Mouse (Mus musculus): ENCODE results near the gene Ptprb. TPM values are rescaled to one million over a fixed set of nuclear protein-coding genes. Genes with fewer than 3 reads are reported as not detected.

The Ptprb gene
- polyA plus RNA-seq, 1 experiment from 2014 or later = 1.7 TPM

DNA sequence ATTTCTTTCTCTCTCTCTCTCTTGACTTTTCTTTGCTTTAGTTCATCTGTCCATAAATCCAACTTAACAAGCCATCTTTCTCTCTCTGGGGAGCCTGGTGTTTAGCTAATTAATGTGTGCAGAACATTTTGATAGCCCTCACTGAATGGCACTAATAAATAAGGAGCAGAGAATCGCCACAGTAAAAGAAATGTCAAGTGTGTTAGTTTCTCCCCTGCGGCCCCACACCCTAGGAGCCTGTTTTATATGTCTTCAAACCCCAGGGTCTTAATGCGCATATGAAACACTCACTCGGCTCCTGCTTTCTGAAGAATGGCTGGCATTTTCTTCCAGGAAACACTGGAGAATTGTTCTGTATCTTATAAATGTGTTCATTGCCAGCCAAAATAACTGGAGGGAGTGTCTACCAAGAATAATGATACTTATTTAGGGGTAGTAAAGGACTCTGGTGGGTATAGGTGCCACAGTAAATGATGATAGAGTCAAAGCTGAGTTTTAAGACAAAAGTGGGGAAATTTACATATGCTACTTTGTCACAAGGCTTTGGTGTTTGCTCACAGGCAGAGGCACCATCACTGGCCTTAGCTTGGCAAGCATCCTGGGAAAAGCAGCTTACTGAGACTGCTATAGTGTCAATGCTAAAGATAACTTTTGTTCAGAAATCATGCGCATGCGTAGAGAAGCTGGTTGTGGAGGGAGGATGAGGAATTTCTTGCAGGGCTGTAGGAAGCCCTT, 95.8 kb downstream of the Ptprb start:
- no peak for DNase-seq (ENCODE audit: low spot score)

DNA sequence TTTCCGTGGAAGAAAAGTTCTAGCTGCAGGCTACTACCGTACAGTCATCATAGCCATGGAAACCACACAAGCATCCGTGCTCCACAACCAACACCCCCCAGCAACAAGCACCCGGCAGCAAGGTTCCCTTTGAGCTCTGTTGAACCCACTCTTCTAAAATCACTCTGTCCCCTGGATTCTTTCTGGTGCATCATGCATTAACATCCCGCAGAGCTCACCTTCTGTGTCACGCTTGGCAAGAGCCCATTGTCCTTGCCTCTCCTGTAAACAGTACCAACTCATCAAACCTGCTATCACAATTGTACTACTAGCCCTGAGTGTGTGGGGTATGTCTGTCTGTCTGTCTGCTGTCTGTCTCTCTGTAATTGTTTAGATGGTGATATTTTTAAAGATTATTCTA, 98.8 kb downstream of the Ptprb start:
- DNase-seq (ENCODE audit: low spot score) = no peak

- DNase-seq (ENCODE audit: low spot score) = no peak
Observed at GRCm38 (mm10) chr10:116376853-116377252, 101.5 kb downstream of the Ptprb start.

DNA sequence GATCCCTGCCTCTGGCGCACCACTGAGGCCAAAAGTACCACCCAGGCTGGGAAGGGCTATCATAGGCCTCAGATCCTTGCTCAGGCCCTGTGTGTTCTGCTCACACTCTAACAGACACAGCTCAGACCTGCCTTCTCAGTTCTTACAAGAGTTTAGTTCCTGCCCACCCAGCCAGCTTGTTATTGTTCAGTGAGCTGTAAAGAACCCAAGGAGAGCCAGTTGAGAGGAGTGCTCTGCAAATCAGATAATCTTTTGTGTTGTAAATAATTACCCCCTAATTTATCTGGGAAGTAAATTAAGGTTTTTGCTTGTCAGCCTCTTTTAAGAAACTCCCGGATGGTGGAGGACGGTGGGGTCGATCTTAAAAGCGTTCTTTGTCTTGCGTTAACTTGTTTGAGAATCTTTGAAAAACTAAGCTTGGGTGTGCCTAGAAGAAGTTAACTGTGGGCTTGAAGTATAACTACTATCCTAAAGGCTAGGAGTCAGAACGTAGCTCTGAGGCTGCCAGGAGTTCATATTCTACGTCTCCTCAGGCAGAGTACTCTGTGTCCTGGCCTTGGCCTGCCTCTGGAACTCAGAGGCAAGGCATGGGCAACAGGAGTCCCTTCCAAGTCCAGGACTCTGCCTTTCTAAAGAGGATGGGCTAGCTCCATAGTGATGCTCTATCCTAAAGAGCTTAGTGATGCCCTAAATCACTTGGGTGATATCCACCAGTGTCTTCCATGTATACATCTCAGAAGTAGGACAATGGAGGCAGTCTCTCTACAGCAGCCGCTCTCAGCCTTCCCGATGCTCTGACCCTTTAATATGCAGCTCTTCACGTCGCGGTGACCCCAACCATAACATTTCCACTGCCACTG, 107.7 kb downstream of the Ptprb start:
- DNase-seq (ENCODE audit: low spot score) = no peak

- no peak for DNase-seq (ENCODE audit: low spot score)
Observed at GRCm38 (mm10) chr10:116384401-116384800, 109.1 kb downstream of the Ptprb start.

GRCm38 (mm10) chr10:116386391-116386885, 111.1 kb downstream of the Ptprb start:
- no peak for DNase-seq (ENCODE audit: low spot score)

DNA sequence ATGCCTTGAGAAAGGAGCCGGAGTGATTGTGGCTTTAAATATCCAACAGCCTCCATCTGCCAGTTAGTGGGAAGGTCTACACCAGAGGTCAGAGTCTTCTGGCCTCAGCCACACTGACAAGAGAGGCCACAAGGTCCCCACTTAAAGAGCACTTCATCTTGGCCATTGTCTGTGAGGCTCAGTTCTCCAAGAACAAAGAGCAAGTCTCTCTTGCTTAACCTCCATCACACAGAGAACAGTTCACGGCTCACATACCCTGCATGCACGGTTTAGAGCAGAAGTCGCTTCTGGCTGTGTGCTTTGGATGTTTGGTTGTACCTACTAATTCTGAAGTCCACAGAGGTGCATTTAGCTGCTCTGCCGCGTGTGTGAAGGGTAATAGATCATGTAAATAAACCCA, 113.5 kb downstream of the Ptprb start:
- DNase-seq (ENCODE audit: low spot score) = no peak

DNA sequence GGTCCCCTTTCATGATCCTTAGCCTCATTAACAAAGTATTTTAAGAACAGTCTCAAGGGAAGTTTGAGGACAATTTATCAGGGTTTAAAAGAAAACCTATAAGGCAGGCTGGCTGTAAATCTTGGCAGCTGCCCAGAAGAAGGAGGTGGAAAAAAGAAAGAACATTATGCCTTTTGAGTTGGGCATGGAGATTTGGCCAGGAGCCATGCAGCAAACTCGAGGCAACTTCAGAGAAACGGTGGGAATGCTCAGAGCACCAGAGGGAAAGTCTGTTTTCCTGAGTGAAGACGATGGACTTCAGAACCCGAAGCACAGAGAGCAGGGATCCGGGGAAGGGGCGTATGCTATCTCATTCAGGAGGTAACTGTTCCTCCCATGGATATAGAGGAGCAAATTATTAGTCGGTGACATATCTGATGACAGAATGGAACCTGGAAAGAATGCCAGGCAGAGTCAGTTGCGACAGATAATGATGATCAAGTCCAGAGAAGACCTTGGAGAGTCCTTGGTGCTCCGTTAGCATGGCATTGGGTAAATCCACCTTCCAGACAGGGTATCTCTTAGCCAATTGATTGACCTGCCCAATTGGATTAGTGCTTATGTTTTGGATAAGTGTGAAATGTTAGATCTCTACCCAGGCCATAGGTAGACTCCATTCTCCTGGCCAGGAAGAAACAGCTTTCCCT, 118.6 kb downstream of the Ptprb start:
- no peak for DNase-seq (ENCODE audit: low spot score)

DNA sequence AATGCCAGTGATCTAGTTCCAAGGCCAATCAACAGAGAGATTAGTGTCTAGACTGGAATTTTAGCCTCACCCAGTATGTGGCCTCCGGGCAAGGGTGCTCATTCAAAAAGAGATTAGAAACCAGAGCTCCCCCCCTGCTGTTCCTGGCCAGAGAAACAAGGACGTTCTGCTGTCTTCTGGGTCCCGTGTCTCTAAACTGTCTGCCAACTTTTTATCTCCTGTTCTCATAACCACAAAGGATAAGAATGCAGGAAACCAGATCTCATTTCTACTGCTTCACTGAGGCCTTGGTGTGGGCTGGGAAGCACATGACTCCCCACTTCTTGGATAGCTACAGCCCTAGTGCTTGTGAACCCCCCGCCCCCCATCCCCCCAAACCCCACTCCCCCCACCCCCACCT, 119.3 kb downstream of the Ptprb start:
- no peak for DNase-seq (ENCODE audit: low spot score)

GRCm38 (mm10) chr10:116396279-116396678, 121.0 kb downstream of the Ptprb start:
- no peak for DNase-seq (ENCODE audit: low spot score)

GRCm38 (mm10) chr10:116396966-116397365, 121.6 kb downstream of the Ptprb start:
- no peak for DNase-seq (ENCODE audit: low spot score)

DNA sequence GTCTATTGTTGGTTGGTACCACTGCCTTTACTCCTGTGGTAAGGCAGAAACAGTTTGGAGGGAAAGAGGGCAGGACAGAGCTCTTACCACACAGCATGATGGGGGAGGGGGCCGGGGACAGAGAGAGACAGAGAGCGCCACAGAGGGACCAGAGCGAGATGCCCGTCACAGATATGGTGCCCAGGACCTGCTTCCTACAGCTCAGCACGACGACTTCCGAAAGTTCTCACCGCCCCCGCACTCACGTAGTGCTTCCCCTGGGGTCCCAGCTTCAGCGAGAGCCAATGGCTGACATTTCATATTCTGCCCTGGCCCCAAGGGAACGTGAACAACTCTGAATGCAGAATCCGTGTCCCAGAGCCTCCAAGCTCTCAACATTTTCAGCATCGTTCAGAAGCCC, 122.2 kb downstream of the Ptprb start:
- peak; percentile 39 for DNase-seq (ENCODE audit: low spot score)

DNA sequence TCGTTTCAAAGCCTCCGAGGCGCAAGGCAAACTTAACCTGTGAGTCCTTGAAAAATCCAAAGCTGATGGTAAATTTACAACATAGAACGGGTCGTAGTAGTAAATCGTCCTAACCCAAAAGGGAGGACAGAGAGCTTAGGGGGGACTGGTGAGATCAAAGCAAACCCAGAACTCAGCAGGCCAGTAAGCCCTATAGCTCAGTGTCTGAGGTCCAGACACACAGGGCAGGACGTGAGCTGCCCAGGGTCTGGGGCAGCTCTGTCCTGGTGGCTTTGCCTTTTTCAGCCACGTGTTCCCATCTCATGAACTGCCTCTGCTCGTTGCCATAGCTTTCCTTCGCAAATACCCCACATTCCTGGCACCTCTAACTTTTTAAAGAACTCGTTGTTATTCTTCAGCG, 122.7 kb downstream of the Ptprb start:
- no peak for DNase-seq (ENCODE audit: low spot score)

DNA sequence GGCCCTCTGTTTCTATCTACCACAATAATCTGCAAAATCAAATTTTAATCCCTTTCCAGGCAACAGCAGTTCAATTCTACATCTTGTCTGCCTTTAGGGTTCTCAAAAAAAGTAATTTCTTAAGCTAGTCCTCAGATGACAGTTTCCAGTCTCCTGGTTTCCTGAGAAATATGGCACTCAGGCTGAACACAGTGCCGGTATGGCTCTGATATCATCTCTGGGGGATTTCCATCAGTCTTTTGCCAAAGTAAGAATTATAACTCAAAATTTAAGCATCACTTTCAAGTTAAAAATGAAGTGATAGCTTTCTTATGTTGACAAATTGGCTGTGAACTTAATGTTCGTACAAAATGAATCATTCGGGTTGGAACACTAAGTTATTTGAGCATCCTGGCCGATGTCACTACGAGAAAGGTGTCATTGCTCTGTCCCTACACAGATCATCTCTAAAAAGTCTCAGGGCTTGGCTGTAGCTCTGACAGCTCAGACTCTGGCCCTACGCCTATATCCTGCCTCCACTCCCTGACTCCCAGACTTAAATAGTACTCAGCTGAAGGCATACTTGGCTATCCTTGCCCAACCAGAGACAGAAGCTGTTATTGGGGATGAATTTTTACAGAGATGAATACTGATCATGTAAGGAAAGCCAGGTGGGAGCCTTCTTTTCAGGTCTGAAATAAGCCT, 127.6 kb downstream of the Ptprb start:
- DNase-seq (ENCODE audit: low spot score) = no peak

DNA sequence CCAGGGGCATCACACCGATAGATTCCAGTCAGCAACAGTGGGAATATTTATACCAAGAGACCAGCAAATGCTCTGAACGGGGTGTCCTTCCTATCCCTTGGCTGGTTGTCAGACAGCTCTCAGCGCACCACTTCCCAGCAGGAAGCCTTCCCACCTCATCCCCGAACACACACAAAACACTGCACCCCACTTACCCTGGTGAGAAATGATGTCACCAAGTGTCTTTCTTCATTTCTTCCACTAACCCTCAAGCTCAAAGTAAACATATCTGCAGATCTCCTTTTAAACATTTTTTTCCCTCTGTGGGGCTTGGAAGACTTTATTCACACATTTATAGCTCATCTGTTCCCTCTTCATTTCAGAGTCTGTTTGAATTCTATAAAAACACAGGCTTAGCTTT, 128.4 kb downstream of the Ptprb start:
- no peak for DNase-seq (ENCODE audit: low spot score)

DNA sequence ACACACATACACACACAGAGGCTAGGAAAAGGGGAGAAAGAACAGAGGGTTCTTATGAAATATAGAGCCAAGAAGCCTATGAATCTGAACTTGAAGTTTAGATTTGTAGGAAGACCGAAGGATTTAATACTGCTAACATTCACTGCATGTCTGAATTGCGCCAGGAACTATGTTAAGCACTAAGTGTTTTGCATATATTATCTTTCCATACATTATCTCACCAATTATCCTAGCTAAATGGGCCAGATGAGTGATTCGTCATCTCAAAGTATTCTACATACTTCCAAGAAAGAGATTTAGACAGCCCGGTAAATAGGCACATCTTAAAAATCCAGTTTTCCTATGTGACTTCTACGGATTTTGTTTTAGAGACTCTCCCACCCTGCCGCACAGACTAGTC, 129.7 kb downstream of the Ptprb start:
- no peak for DNase-seq (ENCODE audit: low spot score)

GRCm38 (mm10) chr10:116407684-116408359, 132.5 kb downstream of the Ptprb start:
- no peak for DNase-seq (ENCODE audit: low spot score)

DNA sequence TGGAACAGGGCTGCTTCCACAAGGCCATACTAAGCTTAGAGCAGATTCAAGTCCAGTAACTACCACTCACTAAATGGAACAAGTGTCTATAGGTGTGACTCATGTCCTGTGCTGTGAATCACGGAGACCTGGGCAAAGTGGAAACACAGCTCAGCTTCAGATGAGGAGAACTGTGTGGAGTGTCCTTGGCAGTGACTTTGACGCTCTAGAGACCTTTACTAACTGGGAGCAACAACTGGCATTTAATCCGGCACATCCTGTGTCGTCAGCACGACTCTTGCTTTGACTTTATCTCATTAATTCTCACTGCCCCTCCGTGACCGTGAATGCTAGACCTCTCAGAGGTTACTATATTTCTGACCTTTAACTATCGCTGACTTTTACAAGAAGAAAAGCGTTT, 135.5 kb downstream of the Ptprb start:
- DNase-seq (ENCODE audit: low spot score) = no peak

GRCm38 (mm10) chr10:116416142-116416541, 140.8 kb downstream of the Ptprb start:
- no peak for DNase-seq (ENCODE audit: low spot score)

DNA sequence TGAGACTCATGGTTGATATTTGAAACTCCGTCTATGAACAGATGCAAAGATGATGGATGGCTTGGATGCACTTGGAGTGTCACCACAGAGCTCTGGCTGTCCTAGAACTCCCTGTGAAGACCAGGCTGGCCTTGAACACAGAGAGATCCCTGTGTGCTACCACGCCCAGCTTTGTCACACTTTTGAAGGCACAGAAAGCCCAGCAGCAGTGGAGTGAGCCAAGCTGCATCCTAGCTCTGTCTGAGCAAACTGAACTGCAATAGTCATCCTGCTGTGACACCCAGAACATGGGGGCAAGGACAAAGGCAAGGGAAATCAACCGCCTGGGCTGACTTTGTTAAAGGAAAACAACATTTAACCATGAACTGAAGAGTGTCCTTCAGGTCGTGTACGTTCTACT, 141.4 kb downstream of the Ptprb start:
- DNase-seq (ENCODE audit: low spot score) = no peak
